Mouse (Mus musculus): Measurements from ENCODE around the gene Tsnaxip1.
A peak's percentile ranks its signal among the peaks of the same experiment; 100 is the strongest.

The Tsnaxip1 gene

DNA sequence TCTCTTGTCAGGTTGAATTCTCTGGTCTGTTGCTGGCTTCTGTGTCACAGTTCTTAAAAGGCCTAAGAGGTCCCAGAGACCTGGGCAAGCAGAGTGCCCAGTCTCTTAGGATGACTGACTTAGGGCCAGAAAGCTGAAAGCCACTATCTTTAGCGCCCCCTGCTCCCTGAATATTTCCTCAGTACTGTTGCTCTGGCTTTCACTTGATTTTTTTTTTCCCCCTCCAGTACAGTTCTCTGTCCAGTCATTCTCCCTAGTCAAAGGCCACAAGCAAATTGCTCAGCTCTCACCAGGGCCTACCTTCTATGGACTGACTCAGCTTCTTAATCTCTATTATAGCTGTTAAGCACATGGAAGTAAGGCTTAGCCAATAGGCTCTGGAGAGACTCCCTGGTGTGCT lies 34.4 kb downstream of the Tsnaxip1 start:
- DNase-seq (ENCODE audit: low spot score), result no peak

DNA sequence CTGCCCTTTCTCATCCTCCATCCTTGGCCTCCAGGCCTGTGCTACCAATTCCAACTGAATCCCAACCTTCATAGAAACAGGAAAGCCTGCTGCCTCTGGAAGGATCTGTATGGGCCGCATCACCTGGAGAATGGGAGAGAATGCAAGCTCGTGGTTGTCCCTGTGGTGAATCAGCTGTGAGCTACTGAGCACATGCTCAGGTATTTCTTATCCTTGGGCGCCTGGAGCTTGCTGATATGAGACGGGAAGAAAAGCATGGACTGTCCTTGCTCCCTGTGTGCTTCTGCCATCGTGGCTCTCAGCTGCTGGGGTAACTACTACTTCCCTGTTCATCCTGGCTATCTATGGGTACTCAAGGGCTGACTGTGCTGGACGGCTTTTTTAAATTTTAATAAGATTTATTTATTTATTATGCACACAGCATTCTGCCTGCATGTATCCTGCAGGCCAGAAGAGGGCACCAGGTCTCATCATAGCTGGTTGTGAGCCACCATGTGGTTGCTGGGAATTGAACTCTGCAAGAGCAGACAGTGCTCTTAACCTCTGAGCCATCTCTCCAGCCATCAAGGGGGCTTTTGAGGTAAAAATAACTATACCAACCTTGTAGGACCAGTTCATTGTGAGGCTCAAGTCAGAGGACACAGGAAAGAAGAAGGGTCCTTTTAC lies 39.0 kb downstream of the Tsnaxip1 start:
- DNase-seq (ENCODE audit: low spot score), result no peak

DNA sequence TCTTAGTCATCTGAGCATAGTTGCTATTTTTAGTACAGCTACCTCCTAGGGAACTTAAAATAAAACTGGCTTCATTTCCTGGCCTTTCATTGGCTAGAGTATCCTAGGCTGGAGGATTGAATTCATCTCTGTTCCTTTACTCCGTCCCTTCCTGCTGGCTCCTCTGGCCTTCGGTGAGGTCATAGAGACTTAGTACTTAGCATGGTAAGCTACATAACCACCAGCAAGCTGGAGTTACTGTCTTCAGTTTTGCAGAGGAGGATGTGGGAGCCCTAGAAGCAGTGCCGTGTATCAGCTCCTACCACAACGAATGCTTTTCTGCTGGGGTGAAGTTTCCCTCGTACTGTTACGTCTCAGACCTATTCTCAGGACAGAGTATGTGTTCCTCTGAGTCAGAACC lies 46.8 kb downstream of the Tsnaxip1 start:
- DNase-seq (ENCODE audit: low spot score), result no peak

DNA sequence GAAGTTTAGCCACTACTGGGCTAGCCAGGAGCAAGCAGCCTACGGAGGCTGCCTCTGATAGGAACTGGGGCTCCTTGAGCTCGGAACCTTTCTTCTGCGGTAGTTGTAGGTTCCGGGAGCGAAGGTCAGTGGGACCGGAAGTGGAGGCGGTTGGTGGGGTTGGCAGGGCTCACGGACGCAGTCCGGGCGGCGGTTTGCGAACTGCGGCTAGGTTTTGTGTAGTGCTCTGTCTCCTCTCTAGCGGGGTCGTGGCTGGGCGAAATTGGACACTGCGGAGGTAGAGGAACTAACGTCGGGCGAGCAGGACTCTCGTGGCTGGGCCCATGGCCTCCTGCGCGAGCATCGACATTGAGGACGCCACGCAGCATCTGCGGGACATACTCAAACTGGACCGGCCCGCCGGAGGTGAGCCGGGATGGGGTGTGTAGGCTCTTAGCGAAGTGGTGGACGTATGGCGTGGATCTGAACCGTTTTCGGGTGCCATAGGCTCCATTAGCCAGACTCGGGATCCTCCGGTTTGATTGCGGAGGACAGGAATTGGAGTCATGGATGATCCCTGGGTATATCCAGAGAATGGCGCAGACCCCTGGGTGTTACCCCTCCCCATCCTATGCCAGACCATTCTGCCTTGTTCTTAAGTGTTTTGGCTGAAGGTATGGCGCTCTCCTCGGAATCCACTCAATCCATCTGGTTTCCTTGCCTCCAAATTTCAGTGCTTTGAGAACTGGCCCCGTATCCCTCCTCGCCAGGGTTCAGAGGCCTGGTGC lies 53.4 kb downstream of the Tsnaxip1 start, which contains the start of gene Edc4:
Edc4 (plus strand) TSS at position 128 of the 767 bp plus-strand sequence.
- DNase-seq (ENCODE audit: low spot score), result peak; percentile 90

- DNase-seq (ENCODE audit: low spot score), result no peak
These were observed 62.4 kb downstream of the Tsnaxip1 start for GRCm38 (mm10) chr8:105889756-105890465.

DNA sequence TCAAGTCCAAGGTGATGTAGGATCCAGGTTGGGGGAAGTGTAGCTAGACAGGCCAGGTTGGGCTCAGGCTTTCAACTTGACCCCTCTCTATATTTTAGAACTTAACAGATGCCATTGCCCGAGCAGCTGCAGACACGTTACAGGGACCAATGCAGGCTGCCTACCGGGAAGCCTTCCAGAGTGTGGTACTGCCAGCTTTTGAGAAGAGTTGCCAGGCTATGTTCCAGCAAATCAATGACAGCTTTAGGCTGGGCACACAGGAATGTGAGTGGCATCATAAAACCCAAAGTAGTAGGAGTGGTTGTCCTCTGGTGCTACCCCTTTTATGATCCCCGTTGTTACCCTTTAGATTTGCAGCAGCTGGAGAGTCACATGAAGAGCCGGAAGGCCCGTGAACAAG lies 63.3 kb downstream of the Tsnaxip1 start:
- DNase-seq (ENCODE audit: low spot score), result no peak

GRCm38 (mm10) chr8:105892432-105892831 lies 64.9 kb downstream of the Tsnaxip1 start:
- DNase-seq (ENCODE audit: low spot score), result no peak

GRCm38 (mm10) chr8:105893339-105893738 lies 65.8 kb downstream of the Tsnaxip1 start, which contains the start of gene Nrn1l:
Nrn1l (plus strand) TSS chr8:105893567.
- DNase-seq (ENCODE audit: low spot score), result peak; percentile 51

All from ovary, postnatal 14 days (tissue).